Mouse (Mus musculus) midbrain, embryonic 10.5 days (tissue): ENCODE measurements around the gene Ctnna3. TPM values are rescaled to one million over a fixed set of nuclear protein-coding genes. Genes with fewer than 3 reads are reported as not detected.
"Not testable (repeated sequence)": the region's sequence is repeated elsewhere in the genome, so short reads cannot be mapped to it uniquely, and the experiment has no call there.

ENCODE experiments used
- DNase-seq: peaks from one replicate; pipeline ENCODE4 v3.0.0-alpha.2; 2017; ENCODE audit warnings: low spot score
- H3K27ac ChIP-seq: fragments of 300-500 bp; sonication (generic); replicated peaks from 2 replicates; pipeline ENCODE4 v1.5.1; 2016; ENCODE audit warnings: mild to moderate bottlenecking
- H3K27me3 ChIP-seq: fragments of 300-500 bp; sonication (generic); 2 replicates; pipeline ENCODE4 v1.6.1; 2016; ENCODE audit warnings: low read depth, mild to moderate bottlenecking; ENCODE audit not compliant: poor library complexity, severe bottlenecking
- H3K36me3 ChIP-seq: fragments of 300-500 bp; sonication (generic); 2 replicates; pipeline ENCODE4 v1.6.1; 2016; ENCODE audit warnings: mild to moderate bottlenecking, moderate library complexity
- H3K4me1 ChIP-seq: fragments of 300-500 bp; sonication (generic); 2 replicates; pipeline ENCODE4 v1.6.1; 2016
- H3K4me3 ChIP-seq: fragments of 300-500 bp; sonication (generic); 2 replicates; pipeline ENCODE4 v1.5.1; 2016; ENCODE audit warnings: mild to moderate bottlenecking, moderate library complexity
- H3K9me3 ChIP-seq: fragments of 300-500 bp; sonication (generic); replicated peaks from 2 replicates; pipeline ENCODE4 v1.6.1; 2016; ENCODE audit warnings: mild to moderate bottlenecking
- WGBS: fragments of 180-500 bp; shearing (Covaris S2); methylation state at CpG from one replicate; pipeline ENCODE4 v1.1.7; 2016; 5-methylcytosine and 5-hydroxymethylcytosine counted together
- polyA plus RNA-seq: library from polyadenylated mRNA; unstranded; fragments of >200 nt; fragmentation: Nextera tagmentation; extraction: Ambion mirVana; gene quantifications from 2 replicates; pipeline ENCODE4 v1.2.1, GENCODE M21; 2016

The Ctnna3 gene
- polyA plus RNA-seq, 1 experiment from 2014 or later, result 0.05 TPM

GRCm38 (mm10) chr10:63411674-63412073 lies 18.2 kb upstream of the Ctnna3 start:
- not testable (repeated sequence) for H3K36me3 ChIP-seq, H3K27ac ChIP-seq, H3K27me3 ChIP-seq, H3K9me3 ChIP-seq, H3K4me3 ChIP-seq, DNase-seq, H3K4me1 ChIP-seq
- WGBS, result 95% methylated on average over 6 of the region's 7 CpGs

- peaks cover 2% of the 10 kb centered on the region; the same call in 1 of the 2 replicates for H3K4me1 ChIP-seq
- no peaks in the 10 kb centered on the region for H3K36me3 ChIP-seq
- H3K27me3 ChIP-seq, result no peaks in the 10 kb centered on the region
- WGBS, result 86% methylated on average over 17 of the region's 17 CpGs
- DNase-seq, result no peak
- no peak overlapping the region for H3K4me3 ChIP-seq
- H3K9me3 ChIP-seq, result no peaks in the 10 kb centered on the region
- H3K27ac ChIP-seq, result no peak overlapping the region
Measured at GRCm38 (mm10) chr10:63412756-63413155, 17.1 kb upstream of the Ctnna3 start.

GRCm38 (mm10) chr10:63415287-63415686 lies 14.6 kb upstream of the Ctnna3 start:
- Histone ChIP-seq H3K4me3 (no peak overlapping the region), H3K4me1 (peaks cover under 1% of the 10 kb centered on the region; the same call in 1 of the 2 replicates), H3K27ac (no peak overlapping the region), H3K9me3 (no peaks in the 10 kb centered on the region), H3K27me3 (no peaks in the 10 kb centered on the region), H3K36me3 (no peaks in the 10 kb centered on the region)
- WGBS, result 88% methylated on average over 7 of the region's 7 CpGs
- DNase-seq, result no peak

GRCm38 (mm10) chr10:63415850-63416249 lies 14.0 kb upstream of the Ctnna3 start:
- no peak for DNase-seq
- Histone ChIP-seq H3K4me1 (no peaks in the 10 kb centered on the region), H3K9me3 (no peaks in the 10 kb centered on the region), H3K36me3 (no peaks in the 10 kb centered on the region), H3K27me3 (no peaks in the 10 kb centered on the region), H3K27ac (no peak overlapping the region), H3K4me3 (no peak overlapping the region)
- WGBS, result 71% methylated on average over 7 of the region's 7 CpGs

- DNase-seq, result no peak
- Histone ChIP-seq H3K4me1 (no peaks in the 10 kb centered on the region), H3K27ac (no peak overlapping the region), H3K9me3 (no peaks in the 10 kb centered on the region), H3K4me3 (no peak overlapping the region), H3K36me3 (no peaks in the 10 kb centered on the region), H3K27me3 (no peaks in the 10 kb centered on the region)
- WGBS, result 76% methylated on average over 5 of the region's 5 CpGs
Measured at GRCm38 (mm10) chr10:63417061-63417460, 12.8 kb upstream of the Ctnna3 start.

GRCm38 (mm10) chr10:63421739-63422735 lies 7.9 kb upstream of the Ctnna3 start, which contains the start of gene Gm7075:
Gene Gm7075, minus strand, starts transcription at chr10:63421789.
- H3K27ac ChIP-seq, result no peak within 1 kb of the TSS
- H3K4me1 ChIP-seq, result no peaks in the 10 kb centered on the region
- no peaks in the 10 kb centered on the region for H3K9me3 ChIP-seq
- no peaks in the 10 kb centered on the region for H3K36me3 ChIP-seq
- H3K27me3 ChIP-seq, result no peaks in the 10 kb centered on the region
- no peak within 1 kb of the TSS for H3K4me3 ChIP-seq
- DNase-seq, result peak; percentile 56
- 88% methylated on average over 18 of the region's 18 CpGs for WGBS

GRCm38 (mm10) chr10:63422736-63422992 lies 7.2 kb upstream of the Ctnna3 start:
- DNase-seq, result no peak
- WGBS, result 92% methylated on average over 5 of the region's 5 CpGs

GRCm38 (mm10) chr10:63423591-63424474 lies 6.1 kb upstream of the Ctnna3 start:
- DNase-seq, result no peak
- Histone ChIP-seq H3K27ac (no peak overlapping the region), H3K4me3 (no peak overlapping the region), H3K27me3 (no peaks in the 10 kb centered on the region), H3K36me3 (no peaks in the 10 kb centered on the region), H3K9me3 (no peaks in the 10 kb centered on the region), H3K4me1 (peaks cover 5% of the 10 kb centered on the region)
- 87% methylated on average over 9 of the region's 9 CpGs for WGBS

More at GRCm38 (mm10) chr10:63422736-63422992, 7.2 kb upstream of the Ctnna3 start:
- H3K9me3 ChIP-seq, result no peaks in the 10 kb centered on the region
- no peaks in the 10 kb centered on the region for H3K36me3 ChIP-seq
- H3K4me1 ChIP-seq, result no peaks in the 10 kb centered on the region
- no peaks in the 10 kb centered on the region for H3K27me3 ChIP-seq
- no peak overlapping the region for H3K27ac ChIP-seq
- no peak overlapping the region for H3K4me3 ChIP-seq

- H3K27ac ChIP-seq, result no peak overlapping the region
- peaks cover 5% of the 10 kb centered on the region for H3K4me1 ChIP-seq
- DNase-seq, result no peak
Measured at GRCm38 (mm10) chr10:63424475-63424814, 5.5 kb upstream of the Ctnna3 start.

GRCm38 (mm10) chr10:63427146-63427545 lies 2.8 kb upstream of the Ctnna3 start:
- no peak overlapping the region for H3K27ac ChIP-seq
- H3K9me3 ChIP-seq, result no peaks in the 10 kb centered on the region
- DNase-seq, result no peak
- no peaks in the 10 kb centered on the region for H3K27me3 ChIP-seq
- no peak overlapping the region for H3K4me3 ChIP-seq
- peaks cover 5% of the 10 kb centered on the region for H3K4me1 ChIP-seq
- no peaks in the 10 kb centered on the region for H3K36me3 ChIP-seq
- 83% methylated on average over 8 of the region's 8 CpGs for WGBS

More at GRCm38 (mm10) chr10:63424475-63424814, 5.5 kb upstream of the Ctnna3 start:
- Histone ChIP-seq H3K36me3 (no peaks in the 10 kb centered on the region), H3K4me3 (no peak overlapping the region), H3K27me3 (no peaks in the 10 kb centered on the region), H3K9me3 (no peaks in the 10 kb centered on the region)

GRCm38 (mm10) chr10:63428243-63429022 lies 1.5 kb upstream of the Ctnna3 start:
- H3K27ac ChIP-seq, result peak overlapping the region; percentile 55
- 30% methylated on average over 19 of the region's 19 CpGs for WGBS

GRCm38 (mm10) chr10:63429023-63429340 lies 916 bp upstream of the Ctnna3 start:
- Histone ChIP-seq H3K4me1 (peaks cover 5% of the 10 kb centered on the region), H3K27me3 (no peaks in the 10 kb centered on the region), H3K27ac (peak overlapping the region; percentile 55), H3K36me3 (no peaks in the 10 kb centered on the region), H3K9me3 (no peaks in the 10 kb centered on the region), H3K4me3 (peak overlapping the region; percentile 81)
- no peak for DNase-seq
- 5% methylated on average over 11 of the region's 11 CpGs for WGBS

More at GRCm38 (mm10) chr10:63428243-63429022, 1.5 kb upstream of the Ctnna3 start:
- peak; percentile 55 for DNase-seq
- peak overlapping the region; percentile 81 for H3K4me3 ChIP-seq
- H3K9me3 ChIP-seq, result no peaks in the 10 kb centered on the region
- H3K4me1 ChIP-seq, result peaks cover 5% of the 10 kb centered on the region
- no peaks in the 10 kb centered on the region for H3K27me3 ChIP-seq
- H3K36me3 ChIP-seq, result no peaks in the 10 kb centered on the region
